Mouse (Mus musculus) megakaryocyte-erythroid progenitor cell, adult 5-6 weeks (primary cell): Measurements from ENCODE around the gene Mosmo. TPM values are rescaled to one million over a fixed set of nuclear protein-coding genes. Genes with fewer than 3 reads are reported as not detected.
"Not testable (repeated sequence)": the region's sequence is repeated elsewhere in the genome, so short reads cannot be mapped to it uniquely, and the experiment has no call there.

ENCODE experiments used
- ATAC-seq: replicated peaks from 2 replicates; pipeline ENCODE4 v1.8.0; 2016; ENCODE audit warnings: mild to moderate bottlenecking, inconsistent platforms; ENCODE audit not compliant: severe bottlenecking, poor library complexity, low FRiP score, low TSS enrichment
- total RNA-seq, 2 experiments: library from RNA; stranded (forward) in 1 of 2; stranded (reverse) in 1 of 2; fragments of 200-1000, 215-1000 nt in 1 of 2; fragments of >200 nt in 1 of 2; fragmentation: Nextera tagmentation in 1 of 2; gene quantifications; 2 replicates each; pipeline ENCODE4 v1.2.3; 2014 to 2017

Mosmo gene
- total RNA-seq, 2 experiments from 2014 or later = 38.8 to 42.1 TPM

GRCm38 (mm10) chr7:120695641-120696040, 18.2 kb downstream of the Mosmo start:
- ATAC-seq = peak; percentile 48; the same call in 1 of the 2 replicates

DNA sequence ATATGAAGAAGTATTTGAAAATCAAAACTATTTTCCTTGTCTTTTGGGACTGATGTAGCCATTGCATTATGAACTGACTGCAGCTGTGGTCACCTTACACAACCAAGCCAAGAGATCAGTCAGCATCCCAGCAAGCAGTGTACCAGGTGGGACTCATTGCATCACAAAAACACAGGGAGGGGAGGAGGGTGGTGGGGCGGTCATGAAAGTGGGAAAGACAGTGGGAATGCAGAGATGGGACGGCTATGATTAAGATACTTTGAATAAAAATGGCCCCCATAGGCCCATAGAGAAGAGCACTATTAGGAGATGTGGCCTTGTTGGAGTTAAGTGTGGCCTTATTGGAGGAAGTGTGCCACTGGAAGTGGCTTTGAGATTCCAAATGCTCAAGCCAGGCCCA, 18.9 kb downstream of the Mosmo start:
- no peak for ATAC-seq

DNA sequence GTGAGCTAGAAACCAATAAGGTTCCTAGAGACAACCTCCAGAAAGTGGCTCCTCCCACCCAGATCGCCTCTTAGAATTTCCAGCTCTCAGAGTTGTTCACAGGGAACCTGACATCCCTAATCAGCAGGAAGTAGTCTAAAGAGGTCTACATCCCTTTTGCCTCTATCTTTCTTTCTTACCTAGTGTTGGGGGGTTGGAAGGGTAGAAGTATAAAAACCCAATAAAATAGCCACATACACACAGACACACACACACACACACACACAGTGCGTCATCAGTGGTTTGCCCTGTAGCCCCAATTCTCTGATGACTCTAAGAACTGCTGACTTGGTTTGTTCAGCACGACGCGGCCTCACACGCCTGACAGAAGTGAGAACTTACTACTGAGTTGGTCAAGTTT, 22.2 kb downstream of the Mosmo start:
- ATAC-seq = no peak

GRCm38 (mm10) chr7:120703888-120704287, 26.5 kb downstream of the Mosmo start:
- peak; percentile 15 for ATAC-seq

GRCm38 (mm10) chr7:120712071-120712470, 34.7 kb downstream of the Mosmo start:
- ATAC-seq = no peak

- no peak for ATAC-seq
Measured at GRCm38 (mm10) chr7:120713225-120713624, 35.8 kb downstream of the Mosmo start.

DNA sequence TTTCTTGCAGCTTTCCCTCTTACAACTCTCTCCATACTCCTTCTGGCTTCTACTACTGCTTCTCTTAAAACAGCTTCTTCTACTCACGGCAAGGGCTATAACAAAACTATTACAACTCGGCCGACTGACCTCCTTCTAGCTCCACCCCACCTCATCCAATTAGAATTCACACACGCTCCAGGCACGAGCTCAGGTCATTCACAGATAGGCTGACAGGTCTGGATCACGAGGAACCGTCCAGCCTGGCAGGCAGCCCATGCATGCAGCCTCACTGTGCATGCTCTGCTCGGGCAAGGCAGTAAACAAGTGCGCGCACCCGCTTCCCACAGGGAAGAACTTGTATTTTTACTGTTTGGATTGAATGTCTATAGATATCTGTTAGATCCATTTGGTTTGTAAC, 36.5 kb downstream of the Mosmo start:
- ATAC-seq = not testable (repeated sequence)

- no peak for ATAC-seq
Measured at GRCm38 (mm10) chr7:120717261-120717660, 39.8 kb downstream of the Mosmo start.

- ATAC-seq = no peak
Measured at GRCm38 (mm10) chr7:120721051-120721450, 43.6 kb downstream of the Mosmo start.

- no peak for ATAC-seq
Measured at GRCm38 (mm10) chr7:120721456-120721855, 44.0 kb downstream of the Mosmo start.

DNA sequence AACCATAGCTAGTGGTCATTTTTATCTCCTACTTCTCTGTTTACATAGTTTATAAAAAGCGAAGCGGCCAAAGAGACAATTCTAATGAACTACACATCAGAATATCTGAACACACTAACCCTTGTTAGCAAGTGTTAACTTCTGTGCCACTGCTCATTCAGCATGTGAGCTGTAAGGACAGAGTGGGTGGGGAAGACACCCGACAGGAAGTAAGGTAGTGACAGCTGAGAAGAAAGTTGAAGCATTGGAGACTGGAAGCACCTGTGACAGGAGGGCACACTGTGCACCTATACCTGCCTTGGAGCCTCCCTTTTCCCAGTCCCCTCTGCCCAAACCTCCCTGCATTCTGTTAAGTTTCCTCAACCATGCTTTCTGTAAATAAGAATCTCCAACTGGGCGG, 44.6 kb downstream of the Mosmo start:
- no peak for ATAC-seq

DNA sequence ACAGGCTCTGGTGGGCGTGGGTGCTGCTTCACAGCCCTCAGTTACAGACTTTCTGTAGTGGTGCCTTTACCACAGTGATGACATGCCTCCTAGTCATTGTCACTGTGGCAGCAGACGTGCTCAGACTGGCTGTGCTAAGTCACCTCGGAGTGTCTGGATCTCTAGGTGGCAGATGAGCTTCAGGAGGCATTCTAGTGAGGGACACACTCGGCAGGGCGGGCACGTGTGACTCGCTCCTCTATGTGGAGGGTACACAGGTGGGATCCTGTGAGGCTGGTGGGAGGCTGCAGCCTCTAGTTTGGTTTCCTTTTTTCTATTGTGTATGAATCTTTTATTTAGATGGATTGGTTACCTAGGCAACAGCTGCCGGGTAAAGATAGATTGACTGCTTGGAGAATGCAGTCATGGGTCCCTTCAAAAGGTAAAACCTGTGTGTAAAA, 45.4 kb downstream of the Mosmo start:
- ATAC-seq = no peak

DNA sequence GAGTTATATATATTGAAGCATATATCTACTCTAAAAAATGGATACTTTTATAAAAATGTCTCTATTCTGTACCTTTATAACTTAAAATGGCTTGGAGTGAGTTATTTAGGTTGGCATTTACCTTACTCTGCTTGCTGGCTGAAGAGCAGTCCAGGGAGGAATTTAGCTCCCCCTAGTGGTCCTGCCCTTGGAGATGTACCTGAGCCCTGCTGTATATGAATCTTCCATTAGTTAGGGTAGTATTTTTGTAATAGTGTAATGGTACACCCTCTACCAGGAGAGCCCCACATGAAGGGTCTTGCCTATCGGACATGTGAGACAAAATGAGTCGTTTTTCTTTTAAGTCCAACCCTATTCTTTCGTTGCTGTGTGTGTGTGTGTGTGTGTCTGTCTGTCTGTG, 50.2 kb downstream of the Mosmo start:
- peak; percentile 64 for ATAC-seq

DNA sequence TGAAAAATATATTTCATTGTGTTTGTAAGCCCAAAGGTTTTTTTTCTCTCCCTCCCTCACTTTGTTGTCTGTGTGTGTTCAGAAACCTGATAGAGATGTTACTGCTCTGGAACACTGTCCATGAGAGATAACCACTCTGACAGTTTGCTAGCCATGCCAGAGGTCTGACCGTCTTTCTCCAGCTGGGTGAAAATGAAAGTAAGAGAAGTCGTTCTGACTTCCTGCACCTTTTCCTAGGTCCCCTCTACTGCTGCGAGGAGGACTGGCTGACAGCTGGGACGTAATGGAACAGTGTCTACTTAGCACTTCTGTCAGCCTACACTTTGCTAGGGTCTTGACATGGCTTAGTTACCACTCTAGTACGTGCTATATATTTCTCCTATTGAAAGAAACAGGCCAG, 52.2 kb downstream of the Mosmo start:
- ATAC-seq = peak; percentile 93

DNA sequence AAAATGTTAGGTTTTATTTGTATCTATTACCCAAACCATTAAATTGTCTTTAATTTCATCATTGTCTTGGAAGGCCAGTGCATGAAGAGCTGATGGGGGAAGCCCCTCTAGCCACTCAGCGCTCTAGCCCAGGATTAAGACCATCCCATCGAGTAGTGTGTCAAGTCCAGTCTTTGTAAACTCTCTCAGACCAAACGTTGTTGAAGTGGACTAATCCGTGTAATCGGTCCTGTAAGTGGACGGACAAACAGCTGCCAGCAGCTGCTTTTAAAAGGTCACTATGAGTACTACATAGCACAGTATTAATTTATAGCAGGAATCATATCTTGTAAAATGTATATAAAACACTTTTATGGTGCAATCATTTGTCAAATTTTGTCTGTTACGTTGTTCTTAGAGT, 55.5 kb downstream of the Mosmo start:
- ATAC-seq = no peak

- no peak for ATAC-seq
Measured at GRCm38 (mm10) chr7:120739018-120739417, 61.6 kb downstream of the Mosmo start, which contains the start of gene Vwa3a. Gene Vwa3a (plus strand): TSS chr7:120739318.

GRCm38 (mm10) chr7:120739558-120740101, 62.2 kb downstream of the Mosmo start:
- ATAC-seq = 0 out of 2 replicates have a peak, but pooled peaks have one; percentile 37

GRCm38 (mm10) chr7:120743366-120744351, 66.2 kb downstream of the Mosmo start:
- ATAC-seq = no peak

DNA sequence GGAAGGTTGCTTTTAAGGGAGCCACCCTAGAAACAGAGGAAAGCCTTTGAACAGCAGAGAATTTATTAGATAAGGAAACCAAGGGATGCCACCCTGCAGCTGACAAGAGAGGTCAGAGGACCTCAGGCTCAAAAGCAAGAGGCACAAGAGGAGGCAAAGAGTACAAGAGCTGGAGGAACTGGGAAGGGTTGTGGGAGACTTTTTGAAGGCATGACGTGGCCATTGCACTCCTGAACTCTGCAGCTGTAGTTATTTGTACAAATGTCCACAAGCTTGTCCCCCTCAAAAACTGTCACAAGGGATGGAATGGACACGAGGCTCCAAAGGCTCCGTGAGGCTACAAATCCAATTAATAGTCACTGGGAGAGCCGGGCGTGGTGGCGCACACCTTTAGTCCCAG, 67.2 kb downstream of the Mosmo start:
- no peak for ATAC-seq

DNA sequence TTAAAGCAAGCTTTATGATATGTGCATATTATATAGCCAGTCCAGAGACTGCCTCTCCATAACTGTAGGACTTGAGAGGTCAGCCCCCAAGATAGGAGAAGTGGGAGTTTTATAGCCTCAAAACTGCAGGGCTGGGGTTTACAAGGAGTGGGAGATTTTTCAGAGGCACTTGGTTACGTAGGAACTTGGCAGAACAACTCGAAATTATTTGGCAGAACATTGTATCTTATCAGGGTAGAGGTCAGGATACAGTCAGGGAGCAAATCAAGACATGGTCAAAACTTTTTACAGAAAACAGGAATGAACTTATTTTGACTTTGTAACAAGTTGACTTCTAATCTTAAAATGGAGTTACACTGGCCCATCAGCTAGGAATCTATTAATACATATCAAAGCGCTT, 68.6 kb downstream of the Mosmo start:
- no peak for ATAC-seq

DNA sequence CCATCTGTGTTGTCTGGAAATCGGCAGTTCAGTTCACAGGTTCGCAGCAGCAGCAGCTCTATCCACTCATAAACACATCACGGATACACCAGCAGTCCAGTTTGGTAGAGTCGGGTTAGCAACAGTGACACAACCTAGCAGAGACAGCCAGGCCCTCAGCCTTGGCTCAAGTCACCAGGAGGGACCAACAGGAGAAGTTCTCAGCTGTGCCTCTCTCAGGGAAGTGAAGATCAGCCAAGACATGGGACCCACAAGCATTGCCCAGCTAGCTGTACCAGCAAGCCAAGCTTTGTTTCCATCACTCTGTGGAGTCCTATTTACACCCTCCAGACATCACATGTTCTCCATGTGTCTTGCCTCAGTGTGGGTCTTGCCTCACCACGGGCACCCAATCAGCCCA, 69.4 kb downstream of the Mosmo start:
- ATAC-seq = no peak
